18 mouse cellular contexts compared by ENCODE assay signal in genomic region chr2:167076759-167077158, GRCm38 (mm10).
"Had no signal": no experiment of that assay in that cellular context is flagged by ENCODE, and none has a peak within 500 bp of the region (broad histone marks: within the 10 kb centered on the region; RNA-seq: fewer than 3 reads in every experiment).

No protein-coding gene starts in this region.

- H3K27me3 ChIP-seq: intestine, embryonic 15.5 days had no signal

- H3K27ac ChIP-seq: heart, adult 2 months; heart, embryonic 13.5 days; heart, embryonic 15.5 days; hindbrain, embryonic 13.5 days; intestine, embryonic 15.5 days; layer of hippocampus, adult 2 months; left cerebral cortex, adult 2 months; limb, embryonic 10.5 days; limb, embryonic 12.5 days; liver, embryonic 13.5 days had no signal

- H3K9me3 ChIP-seq: heart, embryonic 13.5 days; heart, embryonic 15.5 days; hindbrain, embryonic 13.5 days; intestine, embryonic 15.5 days; limb, embryonic 10.5 days; limb, embryonic 12.5 days; liver, embryonic 13.5 days had no signal

- H3K9ac ChIP-seq: heart, embryonic 13.5 days; heart, embryonic 15.5 days; hindbrain, embryonic 13.5 days; intestine, embryonic 15.5 days; limb, embryonic 12.5 days; liver, embryonic 13.5 days had no signal

- H3K36me3 ChIP-seq: heart, embryonic 13.5 days; heart, embryonic 15.5 days; hindbrain, embryonic 13.5 days; intestine, embryonic 15.5 days; limb, embryonic 10.5 days; limb, embryonic 12.5 days; liver, embryonic 13.5 days had no signal

- H3K4me3 ChIP-seq: heart, adult 2 months; heart, embryonic 13.5 days; heart, embryonic 15.5 days; hindbrain, embryonic 13.5 days; intestine, embryonic 15.5 days; layer of hippocampus, adult 2 months; left cerebral cortex, adult 2 months; limb, embryonic 10.5 days; limb, embryonic 12.5 days; liver, embryonic 13.5 days had no signal

- DNase-seq: heart, adult 2 months; heart, postnatal 14 days; heart, postnatal 36 days; kidney, adult 18-20 months; kidney, adult 8-10 months; kidney, postnatal 10 days; kidney, postnatal 25 days; kidney, postnatal 4 days; liver; liver, embryonic 13.5 days had no signal
